Mouse (Mus musculus) G1E (cell line): ENCODE results near the gene Gm36028. TPM values are rescaled to one million over a fixed set of nuclear protein-coding genes. Genes with fewer than 3 reads are reported as not detected.

Experiments used
- ATAC-seq: 2 replicates; pipeline ENCODE4 v1.8.0; 2016; ENCODE audit warnings: mild to moderate bottlenecking; ENCODE audit not compliant: insufficient number of reproducible peaks, poor library complexity, low FRiP score, severe bottlenecking; ENCODE audit errors: extremely low read depth
- DNase-seq: peaks from one replicate; pipeline ENCODE4 v3.0.0; 2012; ENCODE audit warnings: low spot score
- H3K27me3 ChIP-seq: 2 replicates; pipeline ENCODE4 v1.6.1; 2012; ENCODE audit warnings: mild to moderate bottlenecking, low read length, inconsistent platforms; ENCODE audit not compliant: insufficient read depth
- H3K36me3 ChIP-seq: replicated peaks from 2 replicates; pipeline ENCODE3; 2012; ENCODE audit warnings: mild to moderate bottlenecking, inconsistent platforms
- H3K4me1 ChIP-seq: 2 replicates; pipeline ENCODE4 v1.6.1; 2012; ENCODE audit warnings: low read depth, low read length, inconsistent platforms, mixed read lengths; ENCODE audit not compliant: insufficient read depth
- H3K4me3 ChIP-seq: 2 replicates; pipeline ENCODE4 v1.5.1; 2012; ENCODE audit warnings: low read depth, mild to moderate bottlenecking, inconsistent platforms, low read length, moderate library complexity, mixed read lengths
- H3K9me3 ChIP-seq: replicated peaks from 2 replicates; pipeline ENCODE4 v1.6.1; 2012; ENCODE audit warnings: inconsistent platforms
- CTCF ChIP-seq: IDR thresholded peaks from 2 replicates; pipeline ENCODE4 v1.5.1; 2012; ENCODE audit warnings: low read depth, low read length, inconsistent platforms, mixed read lengths
- GATA1 ChIP-seq: IDR thresholded peaks from 2 replicates; pipeline ENCODE4 v1.6.1; 2012; ENCODE audit warnings: borderline replicate concordance, low read length, inconsistent platforms, mixed read lengths
- GATA2 ChIP-seq: IDR thresholded peaks from 2 replicates; pipeline ENCODE4 v1.6.1; 2012; ENCODE audit warnings: low read depth, low read length, inconsistent platforms, borderline replicate concordance
- POLR2AphosphoS5 ChIP-seq: IDR thresholded peaks from 2 replicates; pipeline ENCODE4 v1.6.1; 2012; ENCODE audit warnings: low read depth, low read length, inconsistent platforms; ENCODE audit not compliant: insufficient replicate concordance
- TAL1 ChIP-seq: conservative IDR thresholded peaks from 2 replicates; pipeline ENCODE4 v1.6.1; 2012; ENCODE audit warnings: low read depth, low read length, inconsistent platforms, mixed read lengths
- polyA plus RNA-seq: library from polyadenylated mRNA; stranded (reverse); fragments of >175 nt; gene quantifications from 2 replicates; pipeline ENCODE4 v1.2.3, GENCODE M21; 2012
- total RNA-seq, 2 experiments: library from RNA; stranded (forward) in 1 of 2; stranded (reverse) in 1 of 2; fragments of 200-1000 nt in 1 of 2; fragments of >200 nt in 1 of 2; fragmentation: Nextera tagmentation in 1 of 2; gene quantifications; 2 replicates each; pipeline ENCODE4 v1.2.3; 2014 to 2017

Gene Gm36028
- total and polyA plus RNA-seq, 3 experiments: 0.16 TPM; not detected in 2

GRCm38 (mm10) chr16:37854593-37854992, 6.4 kb downstream of the Gm36028 start:
- H3K4me3 ChIP-seq: no peak overlapping the region
- TF ChIP-seq POLR2AphosphoS5 (no peak), TAL1 (no peak), GATA1 (no peak), GATA2 (no peak), CTCF (no peak)

GRCm38 (mm10) chr16:37854054-37854453, 6.9 kb downstream of the Gm36028 start:
- Histone ChIP-seq H3K4me1 (peaks cover 5% of the 10 kb centered on the region), H3K9me3 (no peaks in the 10 kb centered on the region), H3K36me3 (no peaks in the 10 kb centered on the region), H3K4me3 (no peak overlapping the region), H3K27me3 (peaks cover 34% of the 10 kb centered on the region)
- no peak for DNase-seq
- TF ChIP-seq GATA2: no peak
- no peak for TF ChIP-seq GATA1
- TF ChIP-seq POLR2AphosphoS5: no peak
- TF ChIP-seq CTCF: no peak
- no peak for TF ChIP-seq TAL1
- no peak for ATAC-seq

More at GRCm38 (mm10) chr16:37854593-37854992, 6.4 kb downstream of the Gm36028 start:
- peaks cover 34% of the 10 kb centered on the region for H3K27me3 ChIP-seq
- ATAC-seq (no peak), DNase-seq (no peak)
- H3K9me3 ChIP-seq: no peaks in the 10 kb centered on the region
- H3K36me3 ChIP-seq: no peaks in the 10 kb centered on the region
- H3K4me1 ChIP-seq: peaks cover 5% of the 10 kb centered on the region

- no peak for ATAC-seq
- no peak for TF ChIP-seq GATA1
- TF ChIP-seq TAL1: no peak
- no peak for TF ChIP-seq GATA2
- no peak for TF ChIP-seq POLR2AphosphoS5
- no peak for TF ChIP-seq CTCF
- H3K36me3 ChIP-seq: no peaks in the 10 kb centered on the region
- H3K4me3 ChIP-seq: no peak overlapping the region
- peaks cover 5% of the 10 kb centered on the region for H3K4me1 ChIP-seq
- H3K9me3 ChIP-seq: no peaks in the 10 kb centered on the region
- peaks cover 37% of the 10 kb centered on the region for H3K27me3 ChIP-seq
- no peak for DNase-seq
Measured at GRCm38 (mm10) chr16:37853279-37853678, 7.7 kb downstream of the Gm36028 start.

- H3K27me3 ChIP-seq: peaks cover 45% of the 10 kb centered on the region
- peaks cover 5% of the 10 kb centered on the region for H3K4me1 ChIP-seq
- TF ChIP-seq GATA1 (no peak), GATA2 (no peak), POLR2AphosphoS5 (no peak), CTCF (no peak), TAL1 (no peak)
- no peak for ATAC-seq
- H3K4me3 ChIP-seq: no peak overlapping the region
- no peaks in the 10 kb centered on the region for H3K36me3 ChIP-seq
- H3K9me3 ChIP-seq: no peaks in the 10 kb centered on the region
- DNase-seq: no peak
Measured at GRCm38 (mm10) chr16:37851366-37851765, 9.6 kb downstream of the Gm36028 start.

GRCm38 (mm10) chr16:37847081-37847480, 13.9 kb downstream of the Gm36028 start:
- Histone ChIP-seq H3K27me3 (peaks cover 43% of the 10 kb centered on the region), H3K9me3 (no peaks in the 10 kb centered on the region), H3K4me3 (no peak overlapping the region), H3K36me3 (no peaks in the 10 kb centered on the region), H3K4me1 (peaks cover 2% of the 10 kb centered on the region; the same call in 1 of the 2 replicates)
- TF ChIP-seq TAL1 (no peak), CTCF (no peak), GATA1 (no peak), GATA2 (no peak), POLR2AphosphoS5 (no peak)
- DNase-seq: no peak
- ATAC-seq: no peak

GRCm38 (mm10) chr16:37845202-37845925, 15.6 kb downstream of the Gm36028 start:
- ATAC-seq (peak; percentile 57), DNase-seq (no peak)
- Histone ChIP-seq H3K4me3 (no peak overlapping the region), H3K27me3 (peaks cover 43% of the 10 kb centered on the region), H3K4me1 (peaks cover 2% of the 10 kb centered on the region; the same call in 1 of the 2 replicates), H3K9me3 (no peaks in the 10 kb centered on the region), H3K36me3 (no peaks in the 10 kb centered on the region)
- TF ChIP-seq TAL1: no peak
- no peak for TF ChIP-seq GATA2
- no peak for TF ChIP-seq GATA1
- no peak for TF ChIP-seq CTCF
- no peak for TF ChIP-seq POLR2AphosphoS5

GRCm38 (mm10) chr16:37843740-37844139, 17.2 kb downstream of the Gm36028 start:
- DNase-seq: no peak
- Histone ChIP-seq H3K36me3 (no peaks in the 10 kb centered on the region), H3K4me1 (peaks cover 2% of the 10 kb centered on the region; the same call in 1 of the 2 replicates), H3K4me3 (no peak overlapping the region), H3K9me3 (no peaks in the 10 kb centered on the region), H3K27me3 (peaks cover 40% of the 10 kb centered on the region)
- ATAC-seq: no peak
- TF ChIP-seq GATA1 (no peak), CTCF (no peak), POLR2AphosphoS5 (no peak), TAL1 (no peak), GATA2 (no peak)
